Mouse (Mus musculus) G1E (cell line): Measurements from ENCODE around the gene Kbtbd13. TPM values are rescaled to one million over a fixed set of nuclear protein-coding genes. Genes with fewer than 3 reads are reported as not detected.

ENCODE experiments used
- ATAC-seq: 2 replicates; pipeline ENCODE4 v1.8.0; 2016; ENCODE audit warnings: mild to moderate bottlenecking; ENCODE audit not compliant: insufficient number of reproducible peaks, poor library complexity, low FRiP score, severe bottlenecking; ENCODE audit errors: extremely low read depth
- DNase-seq: peaks from one replicate; pipeline ENCODE4 v3.0.0; 2012; ENCODE audit warnings: low spot score
- H3K27me3 ChIP-seq: 2 replicates; pipeline ENCODE4 v1.6.1; 2012; ENCODE audit warnings: mild to moderate bottlenecking, low read length, inconsistent platforms; ENCODE audit not compliant: insufficient read depth
- H3K36me3 ChIP-seq: replicated peaks from 2 replicates; pipeline ENCODE3; 2012; ENCODE audit warnings: mild to moderate bottlenecking, inconsistent platforms
- H3K4me1 ChIP-seq: 2 replicates; pipeline ENCODE4 v1.6.1; 2012; ENCODE audit warnings: low read depth, low read length, inconsistent platforms, mixed read lengths; ENCODE audit not compliant: insufficient read depth
- H3K4me3 ChIP-seq: 2 replicates; pipeline ENCODE4 v1.5.1; 2012; ENCODE audit warnings: low read depth, mild to moderate bottlenecking, inconsistent platforms, low read length, moderate library complexity, mixed read lengths
- H3K9me3 ChIP-seq: replicated peaks from 2 replicates; pipeline ENCODE4 v1.6.1; 2012; ENCODE audit warnings: inconsistent platforms
- CTCF ChIP-seq: IDR thresholded peaks from 2 replicates; pipeline ENCODE4 v1.5.1; 2012; ENCODE audit warnings: low read depth, low read length, inconsistent platforms, mixed read lengths
- GATA1 ChIP-seq: IDR thresholded peaks from 2 replicates; pipeline ENCODE4 v1.6.1; 2012; ENCODE audit warnings: borderline replicate concordance, low read length, inconsistent platforms, mixed read lengths
- GATA2 ChIP-seq: IDR thresholded peaks from 2 replicates; pipeline ENCODE4 v1.6.1; 2012; ENCODE audit warnings: low read depth, low read length, inconsistent platforms, borderline replicate concordance
- POLR2AphosphoS5 ChIP-seq: IDR thresholded peaks from 2 replicates; pipeline ENCODE4 v1.6.1; 2012; ENCODE audit warnings: low read depth, low read length, inconsistent platforms; ENCODE audit not compliant: insufficient replicate concordance
- TAL1 ChIP-seq: conservative IDR thresholded peaks from 2 replicates; pipeline ENCODE4 v1.6.1; 2012; ENCODE audit warnings: low read depth, low read length, inconsistent platforms, mixed read lengths
- polyA plus RNA-seq: library from polyadenylated mRNA; stranded (reverse); fragments of >175 nt; gene quantifications from 2 replicates; pipeline ENCODE4 v1.2.3, GENCODE M21; 2012
- total RNA-seq, 2 experiments: library from RNA; stranded (forward) in 1 of 2; stranded (reverse) in 1 of 2; fragments of 200-1000 nt in 1 of 2; fragments of >200 nt in 1 of 2; fragmentation: Nextera tagmentation in 1 of 2; gene quantifications; 2 replicates each; pipeline ENCODE4 v1.2.3; 2014 to 2017

Gene Kbtbd13
- total and polyA plus RNA-seq, 3 experiments = not detected

GRCm38 (mm10) chr9:65428003-65428402, 36.6 kb upstream of the Kbtbd13 start:
- DNase-seq = no peak
- H3K9me3 ChIP-seq = no peaks in the 10 kb centered on the region
- H3K27me3 ChIP-seq = peaks cover 15% of the 10 kb centered on the region
- no peak overlapping the region for H3K4me3 ChIP-seq
- peaks cover 24% of the 10 kb centered on the region for H3K4me1 ChIP-seq
- no peak for ATAC-seq
- no peaks in the 10 kb centered on the region for H3K36me3 ChIP-seq
- no peak for TF ChIP-seq GATA1
- no peak for TF ChIP-seq TAL1
- no peak for TF ChIP-seq GATA2
- no peak for TF ChIP-seq POLR2AphosphoS5
- TF ChIP-seq CTCF = no peak

- Histone ChIP-seq H3K9me3 (no peaks in the 10 kb centered on the region), H3K36me3 (no peaks in the 10 kb centered on the region), H3K4me3 (no peak overlapping the region), H3K27me3 (peaks cover 18% of the 10 kb centered on the region), H3K4me1 (peaks cover 28% of the 10 kb centered on the region)
- TF ChIP-seq POLR2AphosphoS5 (no peak), CTCF (no peak), GATA2 (no peak), GATA1 (no peak), TAL1 (no peak)
- ATAC-seq (no peak), DNase-seq (no peak)
Measured at GRCm38 (mm10) chr9:65427511-65427910, 36.1 kb upstream of the Kbtbd13 start.

GRCm38 (mm10) chr9:65424393-65424792, 32.9 kb upstream of the Kbtbd13 start:
- Histone ChIP-seq H3K36me3 (no peaks in the 10 kb centered on the region), H3K27me3 (peaks cover 37% of the 10 kb centered on the region), H3K4me1 (peaks cover 23% of the 10 kb centered on the region), H3K9me3 (no peaks in the 10 kb centered on the region), H3K4me3 (no peak overlapping the region; the same call in 1 of the 2 replicates)
- ATAC-seq (no peak), DNase-seq (peak; percentile 24)
- TF ChIP-seq TAL1 = no peak
- no peak for TF ChIP-seq GATA2
- TF ChIP-seq CTCF = no peak
- no peak for TF ChIP-seq POLR2AphosphoS5
- TF ChIP-seq GATA1 = no peak

- no peak within 1 kb of the TSS for H3K4me3 ChIP-seq
- no peaks in the 10 kb centered on the region for H3K36me3 ChIP-seq
- H3K9me3 ChIP-seq = no peaks in the 10 kb centered on the region
- peaks cover 40% of the 10 kb centered on the region for H3K27me3 ChIP-seq
- no peak for ATAC-seq
- TF ChIP-seq CTCF (no peak), GATA1 (no peak), GATA2 (no peak), POLR2AphosphoS5 (no peak), TAL1 (no peak)
- H3K4me1 ChIP-seq = peaks cover 23% of the 10 kb centered on the region
- DNase-seq = no peak
Measured at GRCm38 (mm10) chr9:65422760-65423501, 31.5 kb upstream of the Kbtbd13 start, which contains the start of gene Slc51b. Gene Slc51b, minus strand, starts transcription at chr9:65422955.

- TF ChIP-seq POLR2AphosphoS5 (no peak), CTCF (no peak), TAL1 (no peak), GATA1 (no peak), GATA2 (no peak)
- Histone ChIP-seq H3K9me3 (no peaks in the 10 kb centered on the region), H3K27me3 (peaks cover 52% of the 10 kb centered on the region), H3K36me3 (no peaks in the 10 kb centered on the region), H3K4me1 (peaks cover 17% of the 10 kb centered on the region), H3K4me3 (no peak overlapping the region)
- ATAC-seq = no peak
- no peak for DNase-seq
Measured at GRCm38 (mm10) chr9:65419633-65420032, 28.2 kb upstream of the Kbtbd13 start.

GRCm38 (mm10) chr9:65417738-65418137, 26.3 kb upstream of the Kbtbd13 start:
- H3K36me3 ChIP-seq = no peaks in the 10 kb centered on the region
- DNase-seq (no peak), ATAC-seq (no peak)
- TF ChIP-seq GATA2 (no peak), POLR2AphosphoS5 (no peak), GATA1 (no peak), TAL1 (no peak), CTCF (no peak)
- no peak overlapping the region for H3K4me3 ChIP-seq
- H3K4me1 ChIP-seq = peaks cover 1% of the 10 kb centered on the region; the same call in 1 of the 2 replicates
- no peaks in the 10 kb centered on the region for H3K9me3 ChIP-seq
- peaks cover 52% of the 10 kb centered on the region for H3K27me3 ChIP-seq
